9 mouse cellular contexts compared by ENCODE assay signal in genomic region chr10:53509158-53509773, GRCm38 (mm10).
DNase-seq lines count a peak whose midpoint lies in the region; ATAC-seq lines count a peak whose summit lies in the region.
"Had no signal": no experiment of that assay in that cellular context is flagged by ENCODE, and none has a peak within 500 bp of the region (broad histone marks: within the 10 kb centered on the region; RNA-seq: fewer than 3 reads in every experiment).

No protein-coding gene starts in this region.

- no peak overlapping the region for H3K4me2 ChIP-seq in forebrain, embryonic 12.5 days
- H3K4me2 ChIP-seq in lung, embryonic 16.5 days (ENCODE audit: low read depth, low read length), result peak overlapping the region; percentile 33; the same call in 1 of the 2 replicates

- no peaks in the 10 kb centered on the region for H3K9me3 ChIP-seq in forebrain, embryonic 12.5 days
- H3K9me3 ChIP-seq in lung, embryonic 16.5 days (ENCODE audit: control insufficient read depth, low read length), result no peaks in the 10 kb centered on the region

- H3K27me3 ChIP-seq in forebrain, embryonic 12.5 days, result 0 out of 2 replicates have a peak, but pooled peaks cover 3% of the 10 kb centered on the region
- H3K27me3 ChIP-seq in lung, embryonic 16.5 days (ENCODE audit: control insufficient read depth, insufficient read depth, low read depth, low read length), result no peaks in the 10 kb centered on the region

- ATAC-seq in forebrain, embryonic 12.5 days (ENCODE audit: low FRiP score), result peak; percentile 76
- ATAC-seq in lung, embryonic 16.5 days (ENCODE audit: low read depth), result peak; percentile 82

- no peak overlapping the region for H3K9ac ChIP-seq in forebrain, embryonic 12.5 days
- H3K9ac ChIP-seq in lung, embryonic 16.5 days (ENCODE audit: low read length), result 0 out of 2 replicates have a peak overlapping the region, but pooled peaks have one; percentile 22

- peak; percentile 29 to 32 for DNase-seq in adrenal gland, adult 18-20 months (ENCODE audit: low spot score in 2 of 2)
- no peak for DNase-seq in adrenal gland, postnatal 4 days (ENCODE audit: low spot score in 2 of 2)
- DNase-seq in heart, postnatal 36 days, result peak; percentile 39 to 66
- DNase-seq in kidney, postnatal 4 days, result peak; percentile 38 to 63
- peak; percentile 83 for DNase-seq in retina, embryonic 14.5 days (ENCODE audit: low spot score)

- 31% methylated on average over 6 of the region's 6 CpGs for WGBS in forebrain, embryonic 12.5 days
- WGBS in lung, embryonic 16.5 days, result 22% methylated on average over 6 of the region's 6 CpGs

- no peak overlapping the region for H3K4me3 ChIP-seq in brown adipose tissue, adult 24 weeks (ENCODE audit: insufficient read depth, low read depth, low read length)
- no peak overlapping the region for H3K4me3 ChIP-seq in forebrain, embryonic 12.5 days (replicated peaks)
- no peak overlapping the region for H3K4me3 ChIP-seq in lung, embryonic 16.5 days (ENCODE audit: low read length)

- peaks cover 2% of the 10 kb centered on the region; the same call in 1 of the 2 replicates for H3K4me1 ChIP-seq in brown adipose tissue, adult 24 weeks (ENCODE audit: control insufficient read depth, insufficient read depth, insufficient read length, low read length)
- no peaks in the 10 kb centered on the region for H3K4me1 ChIP-seq in forebrain, embryonic 12.5 days
- H3K4me1 ChIP-seq in lung, embryonic 16.5 days (replicated peaks; ENCODE audit: control insufficient read depth, insufficient read depth, low read length), result no peaks in the 10 kb centered on the region; the same call in 1 of the 2 replicates

- intact Hi-C loops in heart, postnatal 36 days (cut with DNase I), result loop anchor here (1.0 to 2.0 kb wide), 3 partner anchors 42 to 161 kb away; no protein-coding TSS in a partner anchor

- no peaks in the 10 kb centered on the region for H3K36me3 ChIP-seq in forebrain, embryonic 12.5 days (replicated peaks)
- H3K36me3 ChIP-seq in lung, embryonic 16.5 days (ENCODE audit: control insufficient read depth, insufficient read depth, low read length), result no peaks in the 10 kb centered on the region

- H3K27ac ChIP-seq in brown adipose tissue, adult 24 weeks (replicated peaks; ENCODE audit: low read depth, low read length), result peak overlapping the region; percentile 58; the same call in 1 of the 2 replicates
- H3K27ac ChIP-seq in forebrain, embryonic 12.5 days, result no peak overlapping the region
- no peak overlapping the region for H3K27ac ChIP-seq in lung, embryonic 16.5 days (ENCODE audit: low read length)
- H3K27ac ChIP-seq: macrophage had no signal

Comparison
In these comparisons a context has a peak if more than half of its experiments do, and no peak if none do; other contexts are left out.
1. DNase-seq: peak in adrenal gland, adult 18-20 months (2 of 2), heart, postnatal 36 days (2 of 2), kidney, postnatal 4 days (2 of 2) and retina, embryonic 14.5 days (single experiment); none in adrenal gland, postnatal 4 days (0 of 2).